Mouse (Mus musculus) heart, postnatal 0 days (tissue): ENCODE measurements at regions not wholly inside any gene's neighbourhood (a gene's known extent, or its start where the extent isn't known, plus 50 kb on each side); places are given as distances from the start of the nearest gene placed in this dataset.

Source experiments
- ATAC-seq: fragments of 200-750 bp; cut with Nextera tagmentation; 2 replicates; pipeline ENCODE4 v1.8.0; 2017; ENCODE audit warnings: low read depth, moderate number of reproducible peaks, moderate library complexity; ENCODE audit not compliant: insufficient read depth
- DNase-seq: peaks from one replicate; pipeline ENCODE4 v3.0.0-alpha.2; 2016; ENCODE audit warnings: low spot score
- H3K27ac ChIP-seq: fragments of 300-500 bp; sonication (generic); 2 replicates; pipeline ENCODE4 v1.5.1; 2014; ENCODE audit warnings: low read depth, mild to moderate bottlenecking
- H3K27me3 ChIP-seq: fragments of 300-500 bp; sonication (generic); 2 replicates; pipeline ENCODE4 v1.6.1; 2014; ENCODE audit warnings: low read length, mixed read lengths; ENCODE audit not compliant: control insufficient read depth, insufficient read depth
- H3K36me3 ChIP-seq: fragments of 300-500 bp; sonication (generic); replicated peaks from 2 replicates; pipeline ENCODE4 v1.6.1; 2014; ENCODE audit warnings: low read length, mixed read lengths; ENCODE audit not compliant: control insufficient read depth, insufficient read depth
- H3K4me1 ChIP-seq: fragments of 300-500 bp; sonication (generic); 2 replicates; pipeline ENCODE4 v1.6.1; 2014; ENCODE audit warnings: antibody characterized with exemption; ENCODE audit not compliant: control insufficient read depth, insufficient read depth
- H3K4me2 ChIP-seq: fragments of 300-500 bp; sonication (generic); 2 replicates; pipeline ENCODE4 v1.6.1; 2014; ENCODE audit warnings: low read depth, mild to moderate bottlenecking, low read length, moderate library complexity
- H3K4me3 ChIP-seq: fragments of 300-500 bp; sonication (generic); 2 replicates; pipeline ENCODE4 v1.5.1; 2014; ENCODE audit warnings: low read depth, low read length
- H3K9ac ChIP-seq: fragments of 300-500 bp; sonication (generic); replicated peaks from 2 replicates; pipeline ENCODE4 v1.6.1; 2014; ENCODE audit warnings: low read depth, low read length, mixed read lengths
- H3K9me3 ChIP-seq: fragments of 300-500 bp; sonication (generic); replicated peaks from 2 replicates; pipeline ENCODE4 v1.6.1; 2016; ENCODE audit warnings: low read length; ENCODE audit not compliant: control insufficient read depth
- CTCF ChIP-seq: IDR thresholded peaks from 2 replicates; pipeline ENCODE4 v1.5.1; 2016; ENCODE audit warnings: antibody characterized with exemption, control low read depth, low read depth
- EP300 ChIP-seq: IDR thresholded peaks from 2 replicates; pipeline ENCODE4 v1.6.1; 2016; ENCODE audit warnings: antibody characterized with exemption, low read depth
- WGBS: fragments of 180-500 bp; shearing (Covaris S2); extraction: QIAGEN DNeasy Blood & Tissue Kit; methylation state at CpG from one replicate; pipeline ENCODE4 v1.1.7; 2014; 5-methylcytosine and 5-hydroxymethylcytosine counted together

- Histone ChIP-seq H3K36me3 (no peaks in the 10 kb centered on the region), H3K4me2 (no peak overlapping the region), H3K4me3 (no peak overlapping the region), H3K27ac (no peak overlapping the region), H3K4me1 (peaks cover 22% of the 10 kb centered on the region), H3K9ac (no peak overlapping the region), H3K27me3 (no peaks in the 10 kb centered on the region), H3K9me3 (peaks cover 10% of the 10 kb centered on the region; the same call in 1 of the 2 replicates)
- TF ChIP-seq CTCF (no peak), EP300 (no peak)
- DNase-seq (no peak), ATAC-seq (no peak)
- 73% methylated on average over 10 of the region's 10 CpGs for WGBS
Measured at GRCm38 (mm10) chr6:31106144-31106836, 147.4 kb upstream of the Klf14 start.

DNA sequence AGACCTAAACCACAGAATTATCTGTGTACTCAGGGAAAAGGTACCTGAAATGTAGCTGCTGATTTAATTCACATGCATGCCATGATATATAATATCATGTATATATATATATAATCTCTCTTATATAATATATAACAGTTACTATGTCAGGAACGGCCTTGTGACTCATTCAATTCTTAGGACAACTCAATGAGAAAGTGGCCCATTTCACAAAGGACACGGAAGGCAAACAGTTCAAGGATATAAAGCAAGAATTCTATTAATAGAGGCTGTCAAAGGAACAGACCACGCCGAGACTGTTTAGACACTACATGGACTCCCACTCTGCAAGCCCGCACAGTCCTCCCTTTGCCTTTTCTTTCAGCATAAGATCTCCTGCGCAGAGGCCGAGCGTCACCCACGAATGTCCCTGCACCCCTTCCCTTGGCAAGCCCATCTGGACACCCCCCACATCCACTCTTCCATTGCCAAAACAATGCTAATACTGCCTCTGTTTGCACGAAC is 148.0 kb upstream of the Klf14 start:
- no peak overlapping the region for H3K4me3 ChIP-seq
- no peak overlapping the region for H3K4me2 ChIP-seq
- no peak for DNase-seq
- H3K9me3 ChIP-seq, result peaks cover 10% of the 10 kb centered on the region; the same call in 1 of the 2 replicates
- H3K9ac ChIP-seq, result no peak overlapping the region
- H3K36me3 ChIP-seq, result no peaks in the 10 kb centered on the region
- TF ChIP-seq EP300 (no peak), CTCF (no peak)
- peak overlapping the region; percentile 39; the same call in 1 of the 2 replicates for H3K27ac ChIP-seq
- no peaks in the 10 kb centered on the region for H3K27me3 ChIP-seq
- peaks cover 22% of the 10 kb centered on the region for H3K4me1 ChIP-seq
- no peak for ATAC-seq
- WGBS, result 58% methylated on average over 10 of the region's 10 CpGs

DNA sequence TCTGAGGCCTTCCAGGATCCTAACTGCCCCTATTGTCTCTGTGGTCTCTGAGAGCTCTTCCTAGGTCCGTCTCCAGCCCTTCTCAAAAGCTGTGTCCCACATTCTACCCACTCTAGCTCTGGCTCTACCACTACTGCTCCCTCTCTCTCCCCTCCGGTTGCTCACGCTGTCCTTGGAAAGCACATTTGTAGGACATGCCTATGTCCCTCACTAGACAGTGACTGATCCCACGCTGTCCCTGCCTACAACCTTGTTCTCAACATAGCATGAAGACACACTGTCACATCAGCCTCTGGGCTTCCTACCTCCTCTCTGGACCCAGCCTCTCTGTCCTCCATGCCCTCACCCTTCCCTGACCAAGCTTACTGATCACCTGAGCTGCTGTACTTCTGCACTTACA is 148.5 kb upstream of the Klf14 start:
- Histone ChIP-seq H3K9me3 (peaks cover 10% of the 10 kb centered on the region; the same call in 1 of the 2 replicates), H3K4me3 (no peak overlapping the region), H3K36me3 (no peaks in the 10 kb centered on the region), H3K27me3 (no peaks in the 10 kb centered on the region), H3K4me1 (peaks cover 22% of the 10 kb centered on the region), H3K4me2 (no peak overlapping the region), H3K27ac (peak overlapping the region; percentile 39), H3K9ac (peak overlapping the region; percentile 16; the same call in 1 of the 2 replicates)
- DNase-seq, result no peak
- no peak for TF ChIP-seq EP300
- no peak for TF ChIP-seq CTCF
- WGBS, result 46% methylated on average over 4 of the region's 4 CpGs
- no peak for ATAC-seq

DNA sequence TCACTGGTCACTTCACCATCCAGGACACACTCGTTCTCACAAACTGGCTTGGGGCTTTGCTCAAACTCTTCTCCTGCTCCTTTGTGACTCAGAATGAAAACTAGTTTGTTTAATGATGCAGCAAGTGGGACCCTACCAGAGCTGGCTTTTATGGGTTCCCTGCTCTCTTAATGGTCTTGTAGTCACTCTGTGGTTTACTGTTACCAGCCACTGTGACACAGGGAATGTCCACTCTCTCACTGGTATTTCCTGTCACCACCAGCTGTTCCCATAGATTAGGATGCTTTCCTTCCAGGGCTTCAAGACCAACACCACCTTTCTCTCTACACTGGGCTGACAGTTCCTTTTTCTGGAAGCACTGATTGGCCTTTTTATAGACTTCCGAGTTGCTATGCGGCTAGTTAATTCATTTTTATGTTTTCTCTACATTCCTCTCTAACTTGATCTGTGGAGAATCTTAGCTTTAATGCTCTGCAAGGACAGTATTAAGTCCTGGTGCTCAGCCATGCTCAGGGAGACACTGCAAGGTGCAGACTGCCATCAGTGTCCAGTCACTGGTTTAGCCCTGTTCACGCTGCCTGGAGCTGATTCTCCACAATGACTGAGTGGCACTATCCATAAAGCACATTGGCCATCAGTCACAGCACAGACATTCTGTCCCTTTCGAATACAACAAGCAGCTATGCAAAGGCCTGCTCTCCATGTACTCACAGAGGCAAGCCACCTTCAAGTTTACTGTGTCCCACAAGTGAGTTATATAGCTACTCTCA is 149.2 kb upstream of the Klf14 start:
- peak; percentile 41 for DNase-seq
- WGBS, result 53% methylated on average over 5 of the region's 5 CpGs
- Histone ChIP-seq H3K36me3 (no peaks in the 10 kb centered on the region), H3K4me1 (peaks cover 22% of the 10 kb centered on the region), H3K27me3 (no peaks in the 10 kb centered on the region), H3K9me3 (peaks cover 10% of the 10 kb centered on the region; the same call in 1 of the 2 replicates), H3K27ac (peak overlapping the region; percentile 39; the same call in 1 of the 2 replicates), H3K4me2 (no peak overlapping the region), H3K4me3 (no peak overlapping the region), H3K9ac (no peak overlapping the region)
- ATAC-seq, result 0 out of 2 replicates have a peak, but pooled peaks have one; percentile 34
- no peak for TF ChIP-seq EP300
- TF ChIP-seq CTCF, result no peak

GRCm38 (mm10) chr6:31109604-31110003 is 150.7 kb upstream of the Klf14 start:
- ATAC-seq (no peak), DNase-seq (no peak)
- H3K4me3 ChIP-seq, result no peak overlapping the region
- 68% methylated on average over 4 of the region's 4 CpGs for WGBS
- H3K36me3 ChIP-seq, result no peaks in the 10 kb centered on the region
- H3K27me3 ChIP-seq, result no peaks in the 10 kb centered on the region
- no peak overlapping the region for H3K27ac ChIP-seq
- H3K4me1 ChIP-seq, result peaks cover 25% of the 10 kb centered on the region
- peaks cover 10% of the 10 kb centered on the region; the same call in 1 of the 2 replicates for H3K9me3 ChIP-seq
- no peak overlapping the region for H3K9ac ChIP-seq
- no peak for TF ChIP-seq EP300
- no peak overlapping the region for H3K4me2 ChIP-seq
